Mouse (Mus musculus) heart, embryonic 15.5 days (tissue): Measurements from ENCODE around the gene Papln. TPM values are rescaled to one million over a fixed set of nuclear protein-coding genes. Genes with fewer than 3 reads are reported as not detected.

ENCODE experiments used
- ATAC-seq: fragments of 200-750 bp; cut with Nextera tagmentation; replicated peaks from 2 replicates; pipeline ENCODE4 v1.8.0; 2017; ENCODE audit warnings: low read depth, moderate TSS enrichment; ENCODE audit not compliant: insufficient number of reproducible peaks, insufficient read depth, low FRiP score
- H3K27ac ChIP-seq: fragments of 300-500 bp; sonication (generic); 2 replicates; pipeline ENCODE4 v1.5.1; 2015; ENCODE audit warnings: mild to moderate bottlenecking, inconsistent platforms
- H3K27me3 ChIP-seq: fragments of 300-500 bp; sonication (generic); 2 replicates; pipeline ENCODE4 v1.6.1; 2015; ENCODE audit warnings: inconsistent platforms
- H3K36me3 ChIP-seq: fragments of 300-500 bp; sonication (generic); 2 replicates; pipeline ENCODE4 v1.6.1; 2015; ENCODE audit warnings: mild to moderate bottlenecking, inconsistent platforms
- H3K4me1 ChIP-seq: fragments of 300-500 bp; sonication (generic); replicated peaks from 2 replicates; pipeline ENCODE4 v1.6.1; 2015; ENCODE audit warnings: inconsistent platforms
- H3K4me2 ChIP-seq: fragments of 300-500 bp; sonication (generic); 2 replicates; pipeline ENCODE4 v1.6.1; 2015; ENCODE audit warnings: inconsistent platforms, mild to moderate bottlenecking, moderate library complexity
- H3K4me3 ChIP-seq: fragments of 300-500 bp; sonication (generic); 2 replicates; pipeline ENCODE4 v1.5.1; 2015; ENCODE audit warnings: mild to moderate bottlenecking, inconsistent platforms
- H3K9ac ChIP-seq: fragments of 300-500 bp; sonication (generic); 2 replicates; pipeline ENCODE4 v1.6.1; 2015; ENCODE audit warnings: mild to moderate bottlenecking, inconsistent platforms
- H3K9me3 ChIP-seq: fragments of 300-500 bp; sonication (generic); replicated peaks from 2 replicates; pipeline ENCODE4 v1.6.1; 2016; ENCODE audit warnings: inconsistent platforms
- WGBS: fragments of 180-500 bp; shearing (Covaris S2); methylation state at CpG from one replicate; pipeline ENCODE4 v1.1.7; 2015; ENCODE audit warnings: mixed read lengths; 5-methylcytosine and 5-hydroxymethylcytosine counted together
- polyA plus RNA-seq: library from polyadenylated mRNA; unstranded; fragments of >200 nt; fragmentation: Nextera tagmentation; extraction: Ambion mirVana; gene quantifications from 2 replicates; pipeline ENCODE4 v1.2.1, GENCODE M21; 2015

Papln gene
- polyA plus RNA-seq, 1 experiment from 2014 or later: 0.69 TPM

GRCm38 (mm10) chr12:83790749-83791148 is 27.3 kb downstream of the Papln start:
- Histone ChIP-seq H3K4me1 (no peaks in the 10 kb centered on the region), H3K9ac (no peak overlapping the region), H3K4me3 (no peak overlapping the region), H3K9me3 (no peaks in the 10 kb centered on the region), H3K27me3 (no peaks in the 10 kb centered on the region), H3K27ac (no peak overlapping the region), H3K36me3 (peaks cover 10% of the 10 kb centered on the region; the same call in 1 of the 2 replicates), H3K4me2 (no peak overlapping the region)
- 71% methylated on average over 4 of the region's 4 CpGs for WGBS
- no peak for ATAC-seq

GRCm38 (mm10) chr12:83791737-83792136 is 28.3 kb downstream of the Papln start:
- Histone ChIP-seq H3K27ac (no peak overlapping the region), H3K4me1 (no peaks in the 10 kb centered on the region), H3K4me3 (no peak overlapping the region), H3K36me3 (peaks cover 16% of the 10 kb centered on the region; the same call in 1 of the 2 replicates), H3K9me3 (no peaks in the 10 kb centered on the region), H3K27me3 (no peaks in the 10 kb centered on the region), H3K4me2 (no peak overlapping the region), H3K9ac (no peak overlapping the region)
- WGBS: 77% methylated on average over 10 of the region's 10 CpGs
- ATAC-seq: no peak

GRCm38 (mm10) chr12:83792706-83793410 is 29.4 kb downstream of the Papln start:
- Histone ChIP-seq H3K4me2 (no peak overlapping the region), H3K4me1 (no peaks in the 10 kb centered on the region), H3K36me3 (peaks cover 22% of the 10 kb centered on the region; the same call in 1 of the 2 replicates), H3K27ac (no peak overlapping the region), H3K4me3 (no peak overlapping the region), H3K9me3 (no peaks in the 10 kb centered on the region), H3K9ac (no peak overlapping the region), H3K27me3 (no peaks in the 10 kb centered on the region)
- no peak for ATAC-seq
- WGBS: 76% methylated on average over 10 of the region's 10 CpGs

DNA sequence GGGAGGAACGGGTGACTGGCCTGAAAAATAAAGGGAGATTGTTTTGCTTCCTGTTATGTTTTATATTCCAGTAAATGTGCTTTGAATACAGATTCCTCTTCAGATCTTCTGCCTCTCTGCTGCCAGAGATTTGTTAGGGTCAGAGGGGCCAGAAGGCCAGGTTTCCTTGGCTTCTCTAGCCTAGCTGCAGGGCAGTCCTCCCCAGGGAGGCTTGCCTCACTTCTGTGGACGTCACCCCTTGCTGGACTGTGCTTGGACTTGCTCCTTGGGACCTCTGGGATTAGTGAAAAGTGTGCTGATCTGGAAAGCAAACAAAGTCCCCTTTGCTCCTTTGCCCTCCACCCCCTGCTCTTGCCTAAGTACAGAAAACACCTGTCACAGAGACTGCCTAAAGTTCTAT is 31.6 kb downstream of the Papln start:
- Histone ChIP-seq H3K9ac (no peak overlapping the region), H3K9me3 (no peaks in the 10 kb centered on the region), H3K36me3 (peaks cover 39% of the 10 kb centered on the region), H3K27ac (no peak overlapping the region), H3K4me1 (no peaks in the 10 kb centered on the region), H3K27me3 (no peaks in the 10 kb centered on the region), H3K4me3 (no peak overlapping the region), H3K4me2 (no peak overlapping the region)
- 67% methylated on average over 2 of the region's 2 CpGs for WGBS
- no peak for ATAC-seq

DNA sequence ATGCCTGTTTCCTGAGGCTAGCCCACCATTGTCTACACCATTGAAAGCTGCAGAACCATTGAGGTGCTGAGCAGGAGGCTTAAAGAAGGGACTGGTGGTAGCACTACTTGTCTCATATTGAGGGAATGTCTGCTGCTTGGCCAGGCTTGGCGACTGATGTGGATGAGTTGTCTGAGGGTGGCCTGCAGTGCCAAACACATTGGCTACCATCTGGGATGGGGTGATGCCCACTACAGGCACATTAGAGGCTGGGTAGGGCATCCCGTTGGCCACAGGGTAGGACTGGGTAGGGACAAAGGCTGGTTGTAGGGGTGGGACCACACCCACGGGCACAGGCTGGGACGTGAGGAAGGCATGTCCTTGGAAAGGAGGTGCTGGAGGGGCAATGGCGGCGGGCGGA is 32.2 kb downstream of the Papln start:
- ATAC-seq: no peak; the same call in 1 of the 2 replicates
- Histone ChIP-seq H3K27me3 (no peaks in the 10 kb centered on the region), H3K4me1 (no peaks in the 10 kb centered on the region), H3K4me2 (no peak overlapping the region), H3K9me3 (no peaks in the 10 kb centered on the region), H3K27ac (no peak overlapping the region), H3K9ac (no peak overlapping the region), H3K36me3 (peaks cover 44% of the 10 kb centered on the region), H3K4me3 (no peak overlapping the region)
- 86% methylated on average over 7 of the region's 7 CpGs for WGBS

DNA sequence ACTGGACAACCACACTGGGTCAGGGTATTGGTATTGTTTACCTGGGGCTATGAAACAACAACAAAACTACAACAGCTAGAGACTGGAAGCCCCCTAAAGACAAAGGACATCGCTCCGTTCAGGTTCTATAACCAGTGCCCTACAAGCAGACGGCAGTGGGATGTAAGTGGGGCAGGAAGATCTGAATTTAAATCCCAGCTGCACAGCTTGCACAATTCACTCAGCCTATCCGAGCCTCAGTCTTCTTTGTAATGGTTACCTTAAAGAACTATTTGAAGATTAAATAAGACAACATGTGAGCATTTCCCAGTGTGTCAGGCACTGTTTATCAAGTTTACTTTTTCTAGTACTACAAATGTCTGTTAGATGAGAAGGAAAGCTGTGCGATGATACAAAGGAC is 34.9 kb downstream of the Papln start:
- no peak overlapping the region for H3K9ac ChIP-seq
- 93% methylated on average over 5 of the region's 5 CpGs for WGBS

DNA sequence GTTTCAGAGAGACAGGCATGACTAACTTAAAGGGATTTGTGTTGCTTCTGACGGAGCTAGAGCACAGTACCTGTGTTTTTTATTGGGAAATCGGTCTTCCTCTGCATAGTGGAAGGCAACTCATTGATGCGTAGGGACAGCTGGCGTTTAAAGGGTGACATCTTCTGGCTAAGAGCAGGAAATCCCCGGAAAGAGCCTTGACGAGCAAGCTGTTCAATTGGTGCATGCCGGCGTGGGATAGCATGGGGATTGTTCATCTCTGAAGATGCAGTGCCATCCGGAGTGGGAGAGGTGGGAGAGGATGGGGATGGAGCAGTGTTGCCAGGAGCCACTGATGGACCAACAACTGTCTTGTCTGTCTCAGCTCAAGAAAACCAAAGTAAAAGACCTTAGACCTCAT is 37.5 kb downstream of the Papln start:
- H3K27me3 ChIP-seq: no peaks in the 10 kb centered on the region
- H3K4me1 ChIP-seq: no peaks in the 10 kb centered on the region
- ATAC-seq: no peak
- H3K9me3 ChIP-seq: peaks cover 4% of the 10 kb centered on the region
- no peak overlapping the region for H3K9ac ChIP-seq
- no peak overlapping the region for H3K4me2 ChIP-seq
- no peak overlapping the region for H3K4me3 ChIP-seq
- 66% methylated on average over 9 of the region's 9 CpGs for WGBS
- H3K36me3 ChIP-seq: peaks cover 66% of the 10 kb centered on the region
- no peak overlapping the region for H3K27ac ChIP-seq

More for the DNA sequence above, 34.9 kb downstream of the Papln start:
- H3K4me1 ChIP-seq: no peaks in the 10 kb centered on the region
- H3K27me3 ChIP-seq: no peaks in the 10 kb centered on the region
- ATAC-seq: no peak
- no peak overlapping the region for H3K27ac ChIP-seq
- no peak overlapping the region for H3K4me2 ChIP-seq
- H3K4me3 ChIP-seq: no peak overlapping the region
- H3K9me3 ChIP-seq: no peaks in the 10 kb centered on the region
- H3K36me3 ChIP-seq: peaks cover 53% of the 10 kb centered on the region

- Histone ChIP-seq H3K9ac (no peak overlapping the region), H3K9me3 (peaks cover 4% of the 10 kb centered on the region), H3K27me3 (no peaks in the 10 kb centered on the region), H3K4me3 (no peak overlapping the region), H3K27ac (no peak overlapping the region), H3K4me1 (no peaks in the 10 kb centered on the region), H3K4me2 (no peak overlapping the region), H3K36me3 (peaks cover 72% of the 10 kb centered on the region)
- no peak for ATAC-seq
- WGBS: 94% methylated on average over 7 of the region's 7 CpGs
Measured at GRCm38 (mm10) chr12:83803641-83804040, 40.2 kb downstream of the Papln start.

DNA sequence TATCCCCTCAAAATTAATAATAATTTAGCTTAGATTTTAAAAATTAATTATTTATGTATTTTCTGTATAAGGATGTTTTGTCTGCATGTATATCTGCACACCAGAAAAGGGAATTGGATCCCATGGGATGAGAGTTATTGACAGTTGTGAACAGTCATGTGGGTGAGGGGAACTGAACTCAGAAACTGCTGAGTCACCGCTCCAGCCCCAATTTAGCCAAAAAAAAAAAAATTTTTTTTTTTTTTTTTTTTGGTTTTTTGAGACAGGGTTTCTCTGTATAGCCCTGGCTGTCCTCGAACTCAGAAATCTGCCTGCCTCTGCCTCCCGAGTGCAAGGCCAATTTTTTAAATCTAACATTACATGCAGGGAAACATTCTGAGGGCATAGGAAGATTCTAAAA is 48.5 kb downstream of the Papln start:
- ATAC-seq: no peak
- Histone ChIP-seq H3K27ac (no peak overlapping the region), H3K4me2 (no peak overlapping the region), H3K9me3 (no peaks in the 10 kb centered on the region), H3K4me3 (no peak overlapping the region), H3K27me3 (no peaks in the 10 kb centered on the region), H3K9ac (no peak overlapping the region), H3K4me1 (no peaks in the 10 kb centered on the region), H3K36me3 (peaks cover 24% of the 10 kb centered on the region)
- WGBS: 88% methylated on average over 3 of the region's 3 CpGs

DNA sequence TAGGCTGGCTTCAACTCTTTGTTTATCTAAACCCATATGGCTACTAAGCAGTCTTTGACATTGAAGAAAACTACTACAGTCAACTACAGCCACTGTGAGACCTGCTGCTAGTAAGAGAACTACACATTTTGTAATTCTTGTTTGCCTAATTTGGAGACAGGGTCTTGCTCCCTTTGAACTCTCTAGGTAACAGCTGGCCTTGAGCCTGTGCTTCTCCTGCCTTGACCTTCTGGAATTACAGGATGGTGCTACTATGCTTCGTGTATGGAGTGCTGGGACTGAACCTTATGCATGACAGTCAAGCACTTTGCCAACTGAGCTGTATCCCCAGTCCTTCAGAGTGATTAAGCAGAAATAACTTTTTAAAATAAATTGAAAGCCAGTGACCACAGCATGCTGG is 53.2 kb downstream of the Papln start:
- no peak for ATAC-seq
- Histone ChIP-seq H3K4me3 (no peak overlapping the region), H3K27ac (no peak overlapping the region), H3K9me3 (no peaks in the 10 kb centered on the region), H3K27me3 (no peaks in the 10 kb centered on the region), H3K4me2 (no peak overlapping the region), H3K36me3 (peaks cover 14% of the 10 kb centered on the region), H3K9ac (no peak overlapping the region), H3K4me1 (no peaks in the 10 kb centered on the region)
- 74% methylated on average over 1 of the region's 1 CpGs for WGBS

DNA sequence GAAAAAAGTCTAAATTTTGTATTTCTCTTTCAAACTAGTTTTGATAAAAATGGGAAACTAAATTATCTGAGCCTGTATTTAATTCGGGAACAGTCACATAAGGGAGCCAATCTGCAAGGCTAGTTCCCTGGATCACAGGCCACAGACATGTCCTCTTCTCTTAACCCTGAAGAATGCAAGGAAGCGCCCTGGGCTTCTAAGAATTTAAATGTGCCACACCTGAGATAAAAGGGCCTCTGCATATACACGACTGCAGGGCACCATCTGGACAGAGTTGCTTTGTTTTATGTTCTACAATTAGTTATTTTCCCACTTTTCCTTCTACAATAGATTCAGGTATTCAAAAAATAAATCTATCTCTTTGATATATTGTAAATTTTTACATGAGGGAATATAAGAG is 67.0 kb downstream of the Papln start:
- WGBS: 80% methylated on average over 3 of the region's 3 CpGs
- Histone ChIP-seq H3K9me3 (no peaks in the 10 kb centered on the region), H3K4me3 (no peak overlapping the region), H3K36me3 (peaks cover 18% of the 10 kb centered on the region), H3K9ac (no peak overlapping the region), H3K27me3 (no peaks in the 10 kb centered on the region), H3K27ac (no peak overlapping the region), H3K4me1 (no peaks in the 10 kb centered on the region), H3K4me2 (no peak overlapping the region)
- no peak for ATAC-seq

GRCm38 (mm10) chr12:83833979-83834378 is 70.5 kb downstream of the Papln start:
- no peak overlapping the region for H3K4me2 ChIP-seq
- no peaks in the 10 kb centered on the region for H3K27me3 ChIP-seq
- no peak overlapping the region for H3K27ac ChIP-seq
- no peak overlapping the region for H3K9ac ChIP-seq
- no peak for ATAC-seq
- 0 out of 2 replicates have a peak, but pooled peaks cover 2% of the 10 kb centered on the region for H3K4me1 ChIP-seq
- no peak overlapping the region for H3K4me3 ChIP-seq
- H3K36me3 ChIP-seq: peaks cover 26% of the 10 kb centered on the region
- WGBS: 91% methylated on average over 3 of the region's 3 CpGs
- no peaks in the 10 kb centered on the region for H3K9me3 ChIP-seq
